18 mouse cellular contexts compared by ENCODE assay signal in genomic region chr2:121760646-121761045, GRCm38 (mm10). TPM values are rescaled to one million over a fixed set of nuclear protein-coding genes. Genes with fewer than 3 reads are reported as not detected.
DNase-seq lines count a peak whose midpoint lies in the region.
"Had no signal": no experiment of that assay in that cellular context is flagged by ENCODE, and none has a peak within 500 bp of the region (broad histone marks: within the 10 kb centered on the region; RNA-seq: fewer than 3 reads in every experiment).

No protein-coding gene starts in this region.

- DNase-seq in heart, adult 8-10 months (ENCODE audit: low spot score): peak; percentile 1
- DNase-seq in heart, postnatal 4 days: no peak
- peak; percentile 35 for DNase-seq in testis, postnatal 14 days (ENCODE audit: low spot score)
- no peak for DNase-seq in testis, postnatal 10 days (ENCODE audit: low spot score)
- peak; percentile 78 for DNase-seq in adrenal gland, postnatal 10 days
- DNase-seq in kidney, adult 18-20 months: no peak
- no peak for DNase-seq in embryo, embryonic 11 days
- DNase-seq: cerebellum, adult 11 months; cerebellum, adult 9-10 months; cerebellum, postnatal 36 days; kidney, postnatal 25 days; retina, postnatal 1 day; right cerebral cortex, postnatal 14 days; thymus, adult 18-20 months; thymus, postnatal 25 days had no signal

RNA-seq across cellular contexts. Expression of gene Frmd5, which starts 46.2 kb away (rescaled TPM):
- 100 to 1,000 TPM in 3 of 4 experiments, 10 to 100 TPM in 1; 86.6 to 189 (median 156) TPM for total RNA-seq in heart, adult 8-10 months (2022)
- total RNA-seq in heart, postnatal 4 days (2021): 100 to 1,000 TPM; 161 to 204 TPM
- 10 to 100 TPM; 61.2 to 62.7 TPM for total RNA-seq in adrenal gland, postnatal 10 days (2021)
- total RNA-seq: liver, adult 2 months; megakaryocyte progenitor cell, adult 5-6 weeks; neutrophil, adult 5-6 weeks had no signal

Comparison
In these comparisons a context has a peak if more than half of its experiments do, and no peak if none do; other contexts are left out.
1. DNase-seq: peak in heart, adult 8-10 months (single experiment), testis, postnatal 14 days (single experiment) and adrenal gland, postnatal 10 days (single experiment); none in heart, postnatal 4 days (single experiment), testis, postnatal 10 days (single experiment), kidney, adult 18-20 months (single experiment) and embryo, embryonic 11 days (single experiment).